25 mouse cellular contexts compared by ENCODE assay signal in genomic region chr7:101298375-101298774, GRCm38 (mm10).
"Had no signal": no experiment of that assay in that cellular context is flagged by ENCODE, and none has a peak within 500 bp of the region (broad histone marks: within the 10 kb centered on the region; RNA-seq: fewer than 3 reads in every experiment).

No protein-coding gene starts in this region.

- ATAC-seq: hindbrain, postnatal 0 days; inflammation-experienced regulatory T-cells, adult 6 months; intestine, embryonic 16.5 days; liver, postnatal 0 days had no signal

- H3K36me3 ChIP-seq: hindbrain, embryonic 15.5 days; liver, embryonic 13.5 days had no signal

- H3K9me3 ChIP-seq: heart, embryonic 13.5 days; heart, embryonic 15.5 days; hindbrain, embryonic 13.5 days; hindbrain, embryonic 15.5 days; limb, embryonic 10.5 days; limb, embryonic 12.5 days; liver, embryonic 13.5 days; liver, embryonic 15.5 days had no signal

- H3K27ac ChIP-seq: heart, adult 2 months; heart, embryonic 13.5 days; heart, embryonic 15.5 days; hindbrain, embryonic 13.5 days; hindbrain, embryonic 15.5 days; hindbrain, postnatal 0 days; layer of hippocampus, adult 2 months; left cerebral cortex, adult 2 months; limb, embryonic 10.5 days; limb, embryonic 12.5 days; liver, embryonic 13.5 days; liver, embryonic 15.5 days had no signal

- H3K4me3 ChIP-seq: heart, adult 2 months; heart, embryonic 13.5 days; heart, embryonic 15.5 days; hindbrain, embryonic 13.5 days; hindbrain, embryonic 15.5 days; layer of hippocampus, adult 2 months; left cerebral cortex, adult 2 months; limb, embryonic 10.5 days; limb, embryonic 12.5 days; liver, embryonic 13.5 days; liver, embryonic 15.5 days had no signal

- H3K4me2 ChIP-seq: heart, embryonic 11.5 days; heart, embryonic 13.5 days; heart, embryonic 15.5 days; hindbrain, embryonic 13.5 days; hindbrain, embryonic 15.5 days; limb, embryonic 12.5 days; liver, embryonic 11.5 days; liver, embryonic 13.5 days; liver, embryonic 15.5 days had no signal

- H3K9ac ChIP-seq: heart, embryonic 13.5 days; heart, embryonic 15.5 days; hindbrain, embryonic 13.5 days; hindbrain, embryonic 15.5 days; liver, embryonic 13.5 days; liver, embryonic 15.5 days; liver, postnatal 0 days had no signal

- DNase-seq: gastrocnemius, postnatal 14 days; gastrocnemius, postnatal 36 days; heart, adult 2 months; heart, postnatal 14 days; heart, postnatal 36 days; kidney, adult 18-20 months; kidney, adult 8-10 months; kidney, postnatal 10 days; kidney, postnatal 4 days; liver, embryonic 13.5 days; liver, postnatal 0 days had no signal
